Mouse (Mus musculus) E14TG2a.4 (cell line): ENCODE results near the gene Ptprh.

Experiments used
- H3K27me3 ChIP-seq: 2 replicates; pipeline ENCODE4 v1.6.1; 2014; ENCODE audit warnings: low read length, control low read depth; ENCODE audit not compliant: insufficient read depth
- H3K36me3 ChIP-seq: 2 replicates; pipeline ENCODE4 v1.6.1; 2014; ENCODE audit warnings: low read length, control low read depth; ENCODE audit not compliant: insufficient read depth
- H3K4me1 ChIP-seq: replicated peaks from 2 replicates; pipeline ENCODE4 v1.6.1; 2014; ENCODE audit warnings: low read depth, low read length, control low read depth
- H3K4me3 ChIP-seq: replicated peaks from 2 replicates; pipeline ENCODE4 v1.5.1; 2014; ENCODE audit warnings: mild to moderate bottlenecking, low read length
- H3K9me3 ChIP-seq: 2 replicates; pipeline ENCODE4 v1.6.1; 2014; ENCODE audit warnings: low read length, control low read depth
- CTCF ChIP-seq: conservative IDR thresholded peaks from 2 replicates; pipeline ENCODE4 v1.5.1; 2014; ENCODE audit warnings: low read length
- NANOG ChIP-seq: IDR thresholded peaks from 2 replicates; pipeline ENCODE4 v1.6.1; 2014; ENCODE audit warnings: borderline replicate concordance, low read length, mixed read lengths
- POU5F1 ChIP-seq: IDR thresholded peaks from 2 replicates; pipeline ENCODE4 v1.6.1; 2014; ENCODE audit warnings: low read length, borderline replicate concordance

Ptprh gene

GRCm38 (mm10) chr7:4513236-4513635 is 90.6 kb downstream of the Ptprh start:
- Histone ChIP-seq H3K4me3 (peak overlapping the region; percentile 43), H3K9me3 (no peaks in the 10 kb centered on the region), H3K36me3 (peaks cover 4% of the 10 kb centered on the region), H3K27me3 (peaks cover 3% of the 10 kb centered on the region; the same call in 1 of the 2 replicates), H3K4me1 (peaks cover 67% of the 10 kb centered on the region)
- TF ChIP-seq NANOG (no peak), CTCF (peak; percentile 100), POU5F1 (no peak)

- H3K4me3 ChIP-seq, result no peak overlapping the region
- TF ChIP-seq CTCF, result no peak
- TF ChIP-seq POU5F1, result no peak
- TF ChIP-seq NANOG, result no peak
- H3K27me3 ChIP-seq, result peaks cover 3% of the 10 kb centered on the region; the same call in 1 of the 2 replicates
- peaks cover 68% of the 10 kb centered on the region for H3K4me1 ChIP-seq
- H3K9me3 ChIP-seq, result no peaks in the 10 kb centered on the region
- no peaks in the 10 kb centered on the region for H3K36me3 ChIP-seq
Observed at GRCm38 (mm10) chr7:4511489-4512224, 92.2 kb downstream of the Ptprh start.

GRCm38 (mm10) chr7:4509863-4510608 is 93.8 kb downstream of the Ptprh start:
- Histone ChIP-seq H3K9me3 (no peaks in the 10 kb centered on the region), H3K27me3 (peaks cover 3% of the 10 kb centered on the region; the same call in 1 of the 2 replicates), H3K36me3 (no peaks in the 10 kb centered on the region), H3K4me3 (peak overlapping the region; percentile 61), H3K4me1 (peaks cover 55% of the 10 kb centered on the region)
- no peak for TF ChIP-seq NANOG
- TF ChIP-seq CTCF, result peak; percentile 95

GRCm38 (mm10) chr7:4508739-4509116 is 95.1 kb downstream of the Ptprh start:
- H3K36me3 ChIP-seq, result no peaks in the 10 kb centered on the region
- TF ChIP-seq POU5F1 (no peak), NANOG (no peak), CTCF (no peak)
- 0 out of 2 replicates have a peak overlapping the region, but pooled peaks have one; percentile 48 for H3K4me3 ChIP-seq
- peaks cover 48% of the 10 kb centered on the region for H3K4me1 ChIP-seq
- no peaks in the 10 kb centered on the region for H3K27me3 ChIP-seq
- no peaks in the 10 kb centered on the region for H3K9me3 ChIP-seq

GRCm38 (mm10) chr7:4508062-4508738 is 95.6 kb downstream of the Ptprh start:
- peak overlapping the region; percentile 48 for H3K4me3 ChIP-seq
- no peaks in the 10 kb centered on the region for H3K27me3 ChIP-seq
- peaks cover 42% of the 10 kb centered on the region for H3K4me1 ChIP-seq
- no peaks in the 10 kb centered on the region for H3K9me3 ChIP-seq
- TF ChIP-seq NANOG (no peak), CTCF (peak; percentile 79)
- H3K36me3 ChIP-seq, result no peaks in the 10 kb centered on the region

GRCm38 (mm10) chr7:4507220-4507619 is 96.6 kb downstream of the Ptprh start:
- no peak for TF ChIP-seq POU5F1
- no peak for TF ChIP-seq NANOG
- TF ChIP-seq CTCF, result no peak
- no peaks in the 10 kb centered on the region for H3K36me3 ChIP-seq
- no peaks in the 10 kb centered on the region for H3K27me3 ChIP-seq
- H3K4me1 ChIP-seq, result peaks cover 46% of the 10 kb centered on the region
- no peaks in the 10 kb centered on the region for H3K9me3 ChIP-seq
- H3K4me3 ChIP-seq, result peak overlapping the region; percentile 48; the same call in 1 of the 2 replicates

- Histone ChIP-seq H3K36me3 (peaks cover 2% of the 10 kb centered on the region), H3K4me1 (peaks cover 55% of the 10 kb centered on the region), H3K4me3 (no peak overlapping the region), H3K9me3 (no peaks in the 10 kb centered on the region), H3K27me3 (peaks cover 3% of the 10 kb centered on the region; the same call in 1 of the 2 replicates)
- no peak for TF ChIP-seq CTCF
- TF ChIP-seq POU5F1, result no peak
- no peak for TF ChIP-seq NANOG
Observed at GRCm38 (mm10) chr7:4504646-4505435, 99.0 kb downstream of the Ptprh start.

- Histone ChIP-seq H3K4me3 (no peak overlapping the region), H3K36me3 (peaks cover 11% of the 10 kb centered on the region), H3K9me3 (no peaks in the 10 kb centered on the region), H3K27me3 (peaks cover 3% of the 10 kb centered on the region; the same call in 1 of the 2 replicates), H3K4me1 (peaks cover 55% of the 10 kb centered on the region)
- TF ChIP-seq CTCF, result no peak
- TF ChIP-seq NANOG, result no peak
- no peak for TF ChIP-seq POU5F1
Observed at GRCm38 (mm10) chr7:4503858-4504257, 100.0 kb downstream of the Ptprh start.
